Mouse (Mus musculus): ENCODE data around the gene Zfp784. TPM values are rescaled to one million over a fixed set of nuclear protein-coding genes. Genes with fewer than 3 reads are reported as not detected.

Zfp784 gene
- polyA plus RNA-seq (2012; fragmentation: generic; extraction: Trizol): 1.5 TPM

DNA sequence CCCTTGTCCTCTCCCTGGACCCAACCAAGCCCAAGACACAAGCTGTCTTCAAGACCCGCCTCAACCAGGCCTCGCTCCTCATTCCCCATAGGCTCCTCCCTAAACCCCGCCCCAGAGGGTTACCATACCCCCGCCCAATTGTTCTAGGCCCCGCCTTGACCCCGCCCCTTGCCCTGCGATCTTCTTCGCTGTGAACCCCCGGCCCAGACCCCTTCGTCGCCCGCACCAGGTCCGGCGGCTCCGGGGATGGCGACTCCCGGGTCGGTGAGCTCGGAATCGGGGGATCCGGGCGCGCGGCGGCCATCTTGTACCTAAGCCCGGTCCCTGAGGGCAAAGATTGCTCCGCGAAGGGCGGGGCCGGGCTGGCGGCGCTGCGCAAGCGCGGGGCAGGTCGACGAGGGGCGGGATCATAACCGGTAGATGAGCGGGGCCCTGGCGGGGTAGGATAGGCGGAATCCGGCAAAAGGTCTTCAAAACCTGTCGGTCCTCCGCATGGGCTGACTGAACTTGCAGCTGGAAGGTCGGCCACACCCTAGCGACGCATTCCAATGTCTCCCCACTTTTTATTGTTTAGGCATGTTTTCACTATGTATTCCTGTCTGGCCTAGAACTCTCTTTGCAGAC, at the start of gene Zfp784:
Zfp784 (minus strand) TSS at position 338 of the 624 bp plus-strand sequence.
- peak; percentile 45 for TF ChIP-seq POLR2AphosphoS2 (IDR thresholded peaks at IDR 0.05; ENCODE audit: insufficient read length, low read depth)
- peak; percentile 64 for TF ChIP-seq POLR2A (IDR thresholded peaks at IDR 0.05; ENCODE audit: insufficient read length, low read depth)
- TF ChIP-seq MYOD1 (IDR thresholded peaks at IDR 0.05; ENCODE audit: control insufficient read depth in 1 of 3, insufficient read length in 2 of 3, low read depth in 2 of 3): no peak
- TF ChIP-seq CEBPB (IDR thresholded peaks at IDR 0.05; ENCODE audit: insufficient read depth, poor library complexity, severe bottlenecking): no peak
- no peak for TF ChIP-seq SRF (IDR thresholded peaks at IDR 0.05; ENCODE audit: control insufficient read depth, insufficient read length, low read depth)
- TF ChIP-seq TCF12 (IDR thresholded peaks at IDR 0.05; ENCODE audit: insufficient read depth, poor library complexity, severe bottlenecking): no peak
- TF ChIP-seq REST (IDR thresholded peaks at IDR 0.05; ENCODE audit: insufficient read depth, insufficient read length): no peak
- H3K4me3 ChIP-seq: peak within 1 kb of the TSS; percentile 62
- peak within 1 kb of the TSS; percentile 52 for H3ac ChIP-seq (ENCODE audit: control insufficient read depth, insufficient read length)
- no peaks in the 10 kb centered on the region for H3K27me3 ChIP-seq (ENCODE audit: control insufficient read depth, insufficient read depth, insufficient read length)
- peaks cover 6% of the 10 kb centered on the region for H3K36me3 ChIP-seq (ENCODE audit: control insufficient read depth, insufficient read depth)
- H3K4me2 ChIP-seq (ENCODE audit: low read depth): peak within 1 kb of the TSS; percentile 76
- H3K79me2 ChIP-seq (ENCODE audit: control insufficient read depth, insufficient read depth): no peaks in the 10 kb centered on the region

DNA sequence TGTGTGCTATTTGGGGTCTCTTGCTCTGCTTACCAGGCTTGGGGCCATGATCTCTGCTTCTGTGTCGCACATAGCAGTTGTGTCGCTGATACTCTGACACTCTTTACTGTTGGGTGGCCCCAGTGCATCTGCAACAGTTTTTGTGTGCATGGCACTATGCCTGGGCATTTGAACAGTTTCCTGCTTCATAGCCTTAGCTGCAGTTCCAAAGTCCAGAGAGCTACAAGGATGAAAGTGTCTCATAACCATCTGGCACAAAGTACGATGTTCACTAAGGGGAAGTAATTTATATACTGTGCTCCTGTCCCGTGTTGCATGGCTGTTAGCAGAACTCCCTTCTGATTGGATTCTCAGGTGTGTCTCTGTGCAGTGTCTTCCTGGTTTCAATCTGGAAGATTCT, 49.6 kb upstream of the Zfp784 start:
- peaks cover 71% of the 10 kb centered on the region for H3K79me2 ChIP-seq (ENCODE audit: control insufficient read depth, insufficient read depth)
- TF ChIP-seq MAX (IDR thresholded peaks at IDR 0.05; ENCODE audit: low read depth): no peak
- TF ChIP-seq TCF12 (IDR thresholded peaks at IDR 0.05; ENCODE audit: insufficient read depth, poor library complexity, severe bottlenecking): no peak
- TF ChIP-seq SRF (IDR thresholded peaks at IDR 0.05; ENCODE audit: control insufficient read depth, insufficient read length, low read depth): no peak
- TF ChIP-seq REST (IDR thresholded peaks at IDR 0.05; ENCODE audit: insufficient read depth, insufficient read length): no peak
- no peak for TF ChIP-seq USF1 (IDR thresholded peaks at IDR 0.05; ENCODE audit: low read depth)
- TF ChIP-seq CEBPB (IDR thresholded peaks at IDR 0.05; ENCODE audit: insufficient read depth, poor library complexity, severe bottlenecking): no peak
- TF ChIP-seq POLR2A (IDR thresholded peaks at IDR 0.05; ENCODE audit: insufficient read length, low read depth): no peak
- TF ChIP-seq POLR2AphosphoS2 (IDR thresholded peaks at IDR 0.05; ENCODE audit: insufficient read length, low read depth): no peak
- no peak for TF ChIP-seq MYOG (IDR thresholded peaks at IDR 0.05; ENCODE audit: control insufficient read depth in 1 of 3, insufficient read depth in 1 of 3, insufficient read length in 2 of 3, low read depth in 2 of 3)
- no peak for TF ChIP-seq TCF3 (IDR thresholded peaks at IDR 0.05; ENCODE audit: insufficient read length, low read depth)
- no peak for TF ChIP-seq E2F4 (IDR thresholded peaks at IDR 0.05; ENCODE audit: insufficient read depth)
- no peak for TF ChIP-seq MYOD1 (IDR thresholded peaks at IDR 0.05; ENCODE audit: control insufficient read depth in 1 of 3, insufficient read length in 2 of 3, low read depth in 2 of 3)
- no peak overlapping the region for H3K4me3 ChIP-seq
- peaks cover 23% of the 10 kb centered on the region for H3K36me3 ChIP-seq (ENCODE audit: control insufficient read depth, insufficient read depth)
- no peak overlapping the region for H3K4me2 ChIP-seq (ENCODE audit: low read depth)
- no peak overlapping the region for H3ac ChIP-seq (ENCODE audit: control insufficient read depth, insufficient read length)
- H3K27me3 ChIP-seq (ENCODE audit: control insufficient read depth, insufficient read depth, insufficient read length): no peaks in the 10 kb centered on the region

DNA sequence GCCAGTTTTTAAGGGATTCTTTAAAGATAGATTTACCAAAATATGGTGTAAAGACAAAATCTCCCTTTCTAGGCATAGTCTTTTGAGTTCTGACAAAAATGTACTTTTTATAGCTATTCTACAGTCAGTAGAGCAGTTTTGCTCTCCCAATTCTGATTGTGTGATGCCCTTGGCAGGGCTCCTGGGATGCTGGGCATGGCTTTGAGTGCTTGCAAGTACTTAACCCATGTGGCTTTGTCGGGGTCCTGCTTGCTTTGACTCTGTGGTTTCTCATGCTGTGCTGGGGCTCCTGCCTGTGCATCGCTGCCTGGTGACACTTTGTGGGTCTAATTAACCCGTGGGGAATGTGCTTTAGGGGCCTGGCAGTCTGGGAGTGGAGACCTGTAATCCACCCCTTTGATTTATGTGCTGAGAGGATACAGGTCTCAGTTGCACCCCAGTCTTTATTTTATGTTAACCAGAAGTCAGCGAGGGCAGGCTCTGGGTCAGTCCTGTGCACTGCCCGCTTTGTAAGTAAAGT, 48.7 kb upstream of the Zfp784 start:
- H3K36me3 ChIP-seq (ENCODE audit: control insufficient read depth, insufficient read depth): peaks cover 27% of the 10 kb centered on the region
- TF ChIP-seq POLR2AphosphoS2 (IDR thresholded peaks at IDR 0.05; ENCODE audit: insufficient read length, low read depth) (no peak), TCF12 (IDR thresholded peaks at IDR 0.05; ENCODE audit: insufficient read depth, poor library complexity, severe bottlenecking) (no peak), MAX (IDR thresholded peaks at IDR 0.05; ENCODE audit: low read depth) (no peak), E2F4 (IDR thresholded peaks at IDR 0.05; ENCODE audit: insufficient read depth) (no peak), SRF (IDR thresholded peaks at IDR 0.05; ENCODE audit: control insufficient read depth, insufficient read length, low read depth) (no peak), REST (IDR thresholded peaks at IDR 0.05; ENCODE audit: insufficient read depth, insufficient read length) (no peak), MYOG (IDR thresholded peaks at IDR 0.05; ENCODE audit: control insufficient read depth in 1 of 3, insufficient read depth in 1 of 3, insufficient read length in 2 of 3, low read depth in 2 of 3) (no peak), MYOD1 (IDR thresholded peaks at IDR 0.05; ENCODE audit: control insufficient read depth in 1 of 3, insufficient read length in 2 of 3, low read depth in 2 of 3) (no peak), POLR2A (IDR thresholded peaks at IDR 0.05; ENCODE audit: insufficient read length, low read depth) (no peak), USF1 (IDR thresholded peaks at IDR 0.05; ENCODE audit: low read depth) (no peak), TCF3 (IDR thresholded peaks at IDR 0.05; ENCODE audit: insufficient read length, low read depth) (no peak), CEBPB (IDR thresholded peaks at IDR 0.05; ENCODE audit: insufficient read depth, poor library complexity, severe bottlenecking) (no peak)
- H3K27me3 ChIP-seq (ENCODE audit: control insufficient read depth, insufficient read depth, insufficient read length): no peaks in the 10 kb centered on the region
- H3ac ChIP-seq (ENCODE audit: control insufficient read depth, insufficient read length): no peak overlapping the region
- H3K4me2 ChIP-seq (ENCODE audit: low read depth): no peak overlapping the region
- peaks cover 79% of the 10 kb centered on the region for H3K79me2 ChIP-seq (ENCODE audit: control insufficient read depth, insufficient read depth)
- H3K4me3 ChIP-seq: no peak overlapping the region

DNA sequence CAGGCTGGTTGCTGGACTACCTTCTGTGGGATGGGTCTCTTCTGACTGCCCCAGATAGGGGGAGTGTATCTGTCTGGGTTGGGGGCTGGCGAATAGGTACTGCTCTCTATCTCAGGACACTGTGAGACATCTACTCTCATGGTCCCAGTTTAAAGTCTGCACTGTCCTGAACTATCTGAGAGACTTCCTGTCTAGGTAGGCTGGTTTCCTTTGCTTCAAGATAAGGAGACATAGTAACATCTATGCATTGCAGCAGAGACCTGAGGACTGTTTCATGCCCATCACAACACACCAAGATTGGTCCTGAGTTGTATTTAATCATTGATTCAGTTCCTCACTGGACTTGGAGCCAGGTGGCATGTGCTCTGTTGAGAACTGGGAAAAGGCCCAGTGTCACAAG, 47.3 kb upstream of the Zfp784 start:
- Histone ChIP-seq H3K4me2 (ENCODE audit: low read depth) (no peak overlapping the region), H3K36me3 (ENCODE audit: control insufficient read depth, insufficient read depth) (peaks cover 23% of the 10 kb centered on the region), H3K27me3 (ENCODE audit: control insufficient read depth, insufficient read depth, insufficient read length) (no peaks in the 10 kb centered on the region), H3K79me2 (ENCODE audit: control insufficient read depth, insufficient read depth) (peaks cover 92% of the 10 kb centered on the region), H3K4me3 (no peak overlapping the region), H3ac (ENCODE audit: control insufficient read depth, insufficient read length) (no peak overlapping the region)
- TF ChIP-seq E2F4 (IDR thresholded peaks at IDR 0.05; ENCODE audit: insufficient read depth) (no peak), MAX (IDR thresholded peaks at IDR 0.05; ENCODE audit: low read depth) (no peak), POLR2A (IDR thresholded peaks at IDR 0.05; ENCODE audit: insufficient read length, low read depth) (no peak)

All from myocyte (in vitro differentiated cells).